Mouse (Mus musculus) activated CD4-positive, CD25-positive, alpha-beta regulatory T cell, adult 4 months (primary cell): ENCODE data around the gene Zfp677. TPM values are rescaled to one million over a fixed set of nuclear protein-coding genes. Genes with fewer than 3 reads are reported as not detected.
"Not testable (repeated sequence)": the region's sequence is repeated elsewhere in the genome, so short reads cannot be mapped to it uniquely, and the experiment has no call there.

Source experiments
- ATAC-seq: one replicate; pipeline ENCODE4 v1.8.0; 2017
- polyA plus RNA-seq, 2 experiments: library from polyadenylated mRNA; unstranded; fragments of 100-300 nt; shearing (Covaris generic); gene quantifications; one replicate each; pipeline ENCODE4 v1.2.1; 2017

Gene Zfp677
- 10 to 100 TPM; 19.2 to 22.9 TPM for polyA plus RNA-seq

- peak; percentile 95 for ATAC-seq
Observed at GRCm38 (mm10) chr17:21383391-21384056, at the start of gene Zfp677. TSS of gene Zfp677 (plus strand) at chr17:21383748.

DNA sequence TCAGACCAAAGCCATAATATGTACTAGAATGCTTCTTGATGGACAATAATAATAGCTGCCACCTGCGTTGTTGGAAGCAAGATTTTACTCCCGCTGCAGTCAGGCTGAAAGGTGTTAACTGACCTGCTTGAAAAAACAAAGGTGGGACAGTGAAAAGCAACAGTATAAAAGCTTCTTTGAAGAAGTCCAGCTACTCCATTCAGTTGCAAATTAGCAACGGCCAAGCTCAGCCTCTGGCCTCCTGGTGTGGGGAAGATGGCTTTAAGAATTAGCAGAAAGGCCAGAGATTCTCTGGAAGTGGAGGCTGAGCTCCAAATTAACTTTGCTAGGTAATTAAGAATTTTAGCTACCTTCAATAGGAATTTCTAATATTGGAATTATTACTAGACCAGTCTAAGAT is 15.5 kb upstream of the Zfp677 start:
- ATAC-seq = not testable (repeated sequence)

GRCm38 (mm10) chr17:21369925-21370719 is 13.4 kb upstream of the Zfp677 start:
- peak; percentile 100 for ATAC-seq

DNA sequence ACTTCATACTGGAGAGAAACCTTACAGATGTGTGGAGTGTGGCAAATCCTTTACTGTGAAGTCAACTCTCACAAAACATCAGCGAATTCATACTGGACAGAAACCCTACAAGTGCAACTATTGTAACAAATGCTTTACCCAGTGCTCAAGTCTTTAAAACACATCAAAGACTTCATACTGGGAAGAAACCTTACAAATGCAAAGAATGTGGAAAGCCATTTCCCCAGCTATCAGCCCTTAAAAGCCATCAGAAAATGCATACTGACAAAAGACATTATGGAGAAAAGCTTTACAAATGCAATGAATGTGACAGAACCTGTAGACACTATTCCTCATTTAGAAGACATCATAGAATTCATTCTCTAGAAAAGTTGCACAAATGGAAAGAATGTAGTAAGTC is 8.2 kb upstream of the Zfp677 start:
- no peak for ATAC-seq

DNA sequence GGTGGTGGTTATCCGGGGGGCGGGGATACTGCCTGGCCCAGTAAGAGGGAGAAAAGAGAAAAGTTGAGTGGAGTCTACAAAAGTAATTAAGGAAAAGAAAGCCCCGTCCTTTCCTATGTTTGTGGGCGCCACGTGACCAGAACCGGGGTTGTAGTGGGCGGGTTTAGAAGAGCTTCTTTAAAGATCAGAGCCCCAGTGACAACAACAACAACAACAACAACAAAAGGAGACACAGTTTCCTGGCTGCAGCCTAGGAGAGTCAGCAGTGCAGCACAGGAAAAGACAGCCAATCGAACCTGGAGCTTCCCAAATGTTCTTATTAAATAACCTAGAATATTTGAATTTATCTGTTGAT is 486 bp downstream of the Zfp677 start:
- peak; percentile 69 for ATAC-seq

GRCm38 (mm10) chr17:21422664-21423599 is 39.4 kb downstream of the Zfp677 start, which contains the start of gene Zfp54:
TSS of gene Zfp54 (plus strand) at chr17:21423227.
- peak; percentile 97 for ATAC-seq

GRCm38 (mm10) chr17:21438806-21439400 is 55.4 kb downstream of the Zfp677 start:
- ATAC-seq = not testable (repeated sequence)

Other genes starting within 250 kb of the Zfp677 start
- gene Vmn1r234, start 157.7 kb upstream of the Zfp677 start, polyA plus RNA-seq = not detected
- gene Vmn1r235, start 127.3 kb upstream of the Zfp677 start, polyA plus RNA-seq = under 1 TPM in 1 of 2 experiments, not detected in 1; 0.30 TPM
- gene Vmn1r236, start 100.8 kb upstream of the Zfp677 start, polyA plus RNA-seq = not detected
- not detected for gene Vmn1r237, start 71.9 kb upstream of the Zfp677 start, polyA plus RNA-seq
- gene Zfp54, start 39.5 kb downstream of the Zfp677 start, polyA plus RNA-seq = 10 to 100 TPM; 10.5 to 11.8 TPM
- gene Zfp51, start 66.6 kb downstream of the Zfp677 start, polyA plus RNA-seq = 10 to 100 TPM; 36.2 to 41.1 TPM
- 10 to 100 TPM; 31.8 to 32.9 TPM for gene Zfp53, start 105.2 kb downstream of the Zfp677 start, polyA plus RNA-seq
- 10 to 100 TPM; 16.5 to 20.0 TPM for gene Zfp52, start 151.8 kb downstream of the Zfp677 start, polyA plus RNA-seq
- 1 to 10 TPM; 2.6 to 7.1 TPM for gene Zfp948, start 183.3 kb downstream of the Zfp677 start, polyA plus RNA-seq